ENCODE assay signal across 1 mouse cellular context in genomic region chr11:22949101-22949500, GRCm38 (mm10).
TF ChIP-seq lines count a peak whose summit lies in the region.

No protein-coding gene starts in this region.

TF ChIP-seq in MEL, 35 proteins besides CTCF, POLR2A, EP300 and RAD21:
- TF ChIP-seq MAZ (IDR thresholded peaks at IDR 0.05; ENCODE audit: low read depth, low read length), result no peak
- TF ChIP-seq MAFK (IDR thresholded peaks at IDR 0.05; ENCODE audit: borderline replicate concordance, low read depth, low read length), result no peak
- TF ChIP-seq ZKSCAN1 (IDR thresholded peaks at IDR 0.05; ENCODE audit: low read depth, low read length), result no peak
- no peak for TF ChIP-seq TBP (IDR thresholded peaks at IDR 0.05; ENCODE audit: low read depth, low read length)
- TF ChIP-seq MEF2A (IDR thresholded peaks at IDR 0.05; ENCODE audit: extremely low read depth, insufficient replicate concordance, low read depth, low read length, poor library complexity, severe bottlenecking), result no peak
- TF ChIP-seq MXI1 (IDR thresholded peaks at IDR 0.05; ENCODE audit: low read depth, low read length), result no peak
- TF ChIP-seq E2F4 (IDR thresholded peaks at IDR 0.05; ENCODE audit: borderline replicate concordance, low read depth, low read length), result no peak
- TF ChIP-seq CHD2 (IDR thresholded peaks at IDR 0.05; ENCODE audit: low read length), result no peak
- no peak for TF ChIP-seq POLR2AphosphoS2 (IDR thresholded peaks at IDR 0.05; ENCODE audit: low read length)
- no peak for TF ChIP-seq ZMIZ1 (IDR thresholded peaks at IDR 0.05; ENCODE audit: low read depth, low read length)
- TF ChIP-seq JUND (IDR thresholded peaks at IDR 0.05; ENCODE audit: low read depth, low read length), result no peak
- no peak for TF ChIP-seq POLR2AphosphoS5 (IDR thresholded peaks at IDR 0.05; ENCODE audit: borderline replicate concordance, low read depth, low read length)
- TF ChIP-seq KAT2A (conservative IDR thresholded peaks at IDR 0.05; ENCODE audit: low read depth, low read length), result no peak
- no peak for TF ChIP-seq GATA1 (IDR thresholded peaks at IDR 0.05; ENCODE audit: low read depth, low read length)
- TF ChIP-seq TCF12 (IDR thresholded peaks at IDR 0.05; ENCODE audit: low read depth, low read length), result no peak
- TF ChIP-seq GABPA (IDR thresholded peaks at IDR 0.05; ENCODE audit: low read depth, low read length), result no peak
- no peak for TF ChIP-seq SIN3A (IDR thresholded peaks at IDR 0.05; ENCODE audit: low read length)
- no peak for TF ChIP-seq TAL1 (IDR thresholded peaks at IDR 0.05; ENCODE audit: low read length)
- no peak for TF ChIP-seq HCFC1 (IDR thresholded peaks at IDR 0.05; ENCODE audit: low read depth, low read length)
